Mouse (Mus musculus): ENCODE data around the gene Vangl1. TPM values are rescaled to one million over a fixed set of nuclear protein-coding genes. Genes with fewer than 3 reads are reported as not detected.

Vangl1 gene
- polyA plus RNA-seq, 1 experiment, result 7.7 TPM

- TF ChIP-seq POLR2A (IDR thresholded peaks at IDR 0.05; ENCODE audit: low read depth, low read length), result no peak
- no peak for TF ChIP-seq CTCF (IDR thresholded peaks at IDR 0.05; ENCODE audit: extremely low read depth, insufficient read length, insufficient replicate concordance, low read depth, low read length)
- no peaks in the 10 kb centered on the region for H3K27me3 ChIP-seq (ENCODE audit: control insufficient read depth, insufficient read depth, low read length)
- no peak overlapping the region for H3K4me3 ChIP-seq (ENCODE audit: low read depth, low read length)
- no peaks in the 10 kb centered on the region for H3K4me1 ChIP-seq (ENCODE audit: control insufficient read depth, insufficient read depth, insufficient read length, low read length)
- H3K27ac ChIP-seq (ENCODE audit: insufficient read depth, low read depth, low read length), result no peak overlapping the region
- 89% methylated on average over 9 of the region's 9 CpGs for WGBS
- H3K36me3 ChIP-seq (ENCODE audit: control insufficient read depth, insufficient read depth, low read length), result no peaks in the 10 kb centered on the region
These were observed 27.1 kb upstream of the Vangl1 start for GRCm38 (mm10) chr3:102231418-102232134.

GRCm38 (mm10) chr3:102222756-102223155 is 18.3 kb upstream of the Vangl1 start:
- TF ChIP-seq POLR2A (IDR thresholded peaks at IDR 0.05; ENCODE audit: low read depth, low read length) (no peak), CTCF (IDR thresholded peaks at IDR 0.05; ENCODE audit: extremely low read depth, insufficient read length, insufficient replicate concordance, low read depth, low read length) (no peak)
- Histone ChIP-seq H3K36me3 (ENCODE audit: control insufficient read depth, insufficient read depth, low read length) (no peaks in the 10 kb centered on the region), H3K4me1 (ENCODE audit: control insufficient read depth, insufficient read depth, insufficient read length, low read length) (no peaks in the 10 kb centered on the region), H3K27me3 (ENCODE audit: control insufficient read depth, insufficient read depth, low read length) (no peaks in the 10 kb centered on the region), H3K27ac (ENCODE audit: insufficient read depth, low read depth, low read length) (no peak overlapping the region), H3K4me3 (ENCODE audit: low read depth, low read length) (no peak overlapping the region)
- WGBS, result 87% methylated on average over 8 of the region's 8 CpGs

GRCm38 (mm10) chr3:102218301-102218700 is 13.8 kb upstream of the Vangl1 start:
- WGBS, result 81% methylated on average over 2 of the region's 2 CpGs
- Histone ChIP-seq H3K36me3 (ENCODE audit: control insufficient read depth, insufficient read depth, low read length) (no peaks in the 10 kb centered on the region), H3K4me3 (ENCODE audit: low read depth, low read length) (no peak overlapping the region), H3K27me3 (ENCODE audit: control insufficient read depth, insufficient read depth, low read length) (no peaks in the 10 kb centered on the region), H3K27ac (ENCODE audit: insufficient read depth, low read depth, low read length) (no peak overlapping the region), H3K4me1 (ENCODE audit: control insufficient read depth, insufficient read depth, insufficient read length, low read length) (no peaks in the 10 kb centered on the region)
- no peak for TF ChIP-seq CTCF (IDR thresholded peaks at IDR 0.05; ENCODE audit: extremely low read depth, insufficient read length, insufficient replicate concordance, low read depth, low read length)
- no peak for TF ChIP-seq POLR2A (IDR thresholded peaks at IDR 0.05; ENCODE audit: low read depth, low read length)

- Histone ChIP-seq H3K36me3 (ENCODE audit: control insufficient read depth, insufficient read depth, low read length) (no peaks in the 10 kb centered on the region), H3K4me3 (ENCODE audit: low read depth, low read length) (no peak overlapping the region), H3K27me3 (ENCODE audit: control insufficient read depth, insufficient read depth, low read length) (no peaks in the 10 kb centered on the region), H3K27ac (ENCODE audit: insufficient read depth, low read depth, low read length) (no peak overlapping the region), H3K4me1 (ENCODE audit: control insufficient read depth, insufficient read depth, insufficient read length, low read length) (no peaks in the 10 kb centered on the region)
- 65% methylated on average over 4 of the region's 4 CpGs for WGBS
- no peak for TF ChIP-seq CTCF (IDR thresholded peaks at IDR 0.05; ENCODE audit: extremely low read depth, insufficient read length, insufficient replicate concordance, low read depth, low read length)
These were observed 10.2 kb upstream of the Vangl1 start for GRCm38 (mm10) chr3:102214736-102215135.

GRCm38 (mm10) chr3:102214299-102214698 is 9.8 kb upstream of the Vangl1 start:
- no peak overlapping the region for H3K27ac ChIP-seq (ENCODE audit: insufficient read depth, low read depth, low read length)
- H3K4me3 ChIP-seq (ENCODE audit: low read depth, low read length), result no peak overlapping the region
- H3K4me1 ChIP-seq (ENCODE audit: control insufficient read depth, insufficient read depth, insufficient read length, low read length), result no peaks in the 10 kb centered on the region
- WGBS, result 34% methylated on average over 4 of the region's 4 CpGs
- TF ChIP-seq CTCF (IDR thresholded peaks at IDR 0.05; ENCODE audit: extremely low read depth, insufficient read length, insufficient replicate concordance, low read depth, low read length) (no peak), POLR2A (IDR thresholded peaks at IDR 0.05; ENCODE audit: low read depth, low read length) (no peak)
- H3K36me3 ChIP-seq (ENCODE audit: control insufficient read depth, insufficient read depth, low read length), result no peaks in the 10 kb centered on the region
- no peaks in the 10 kb centered on the region for H3K27me3 ChIP-seq (ENCODE audit: control insufficient read depth, insufficient read depth, low read length)

GRCm38 (mm10) chr3:102212896-102213295 is 8.4 kb upstream of the Vangl1 start:
- no peak for TF ChIP-seq POLR2A (IDR thresholded peaks at IDR 0.05; ENCODE audit: low read depth, low read length)
- no peaks in the 10 kb centered on the region for H3K36me3 ChIP-seq (ENCODE audit: control insufficient read depth, insufficient read depth, low read length)
- no peak overlapping the region for H3K4me3 ChIP-seq (ENCODE audit: low read depth, low read length)
- no peaks in the 10 kb centered on the region for H3K27me3 ChIP-seq (ENCODE audit: control insufficient read depth, insufficient read depth, low read length)
- 37% methylated on average over 6 of the region's 6 CpGs for WGBS
- no peak overlapping the region for H3K27ac ChIP-seq (ENCODE audit: insufficient read depth, low read depth, low read length)
- H3K4me1 ChIP-seq (ENCODE audit: control insufficient read depth, insufficient read depth, insufficient read length, low read length), result no peaks in the 10 kb centered on the region

- Histone ChIP-seq H3K36me3 (ENCODE audit: control insufficient read depth, insufficient read depth, low read length) (no peaks in the 10 kb centered on the region), H3K27me3 (ENCODE audit: control insufficient read depth, insufficient read depth, low read length) (no peaks in the 10 kb centered on the region), H3K4me3 (ENCODE audit: low read depth, low read length) (no peak overlapping the region), H3K27ac (ENCODE audit: insufficient read depth, low read depth, low read length) (no peak overlapping the region), H3K4me1 (ENCODE audit: control insufficient read depth, insufficient read depth, insufficient read length, low read length) (no peaks in the 10 kb centered on the region)
- 87% methylated on average over 15 of the region's 15 CpGs for WGBS
- no peak for TF ChIP-seq CTCF (IDR thresholded peaks at IDR 0.05; ENCODE audit: extremely low read depth, insufficient read length, insufficient replicate concordance, low read depth, low read length)
These were observed 7.8 kb upstream of the Vangl1 start for GRCm38 (mm10) chr3:102212336-102212735.
